Mouse (Mus musculus) MEL (cell line): Measurements from ENCODE around the gene Fam53b. TPM values are rescaled to one million over a fixed set of nuclear protein-coding genes. Genes with fewer than 3 reads are reported as not detected.

Experiments
- DNase-seq: peaks from one replicate; pipeline ENCODE4 v3.0.0; 2011; ENCODE audit warnings: low read depth, low spot score
- H3K27ac ChIP-seq: 2 replicates; pipeline ENCODE4 v1.5.1; 2012; ENCODE audit warnings: low read depth, mild to moderate bottlenecking, control low read depth, low read length, moderate library complexity; ENCODE audit not compliant: control insufficient read depth
- H3K27me3 ChIP-seq, 2 experiments: fragments of 150-350 bp in 1 of 2; sonication (generic) in 1 of 2; 2 replicates each; pipeline ENCODE4 v1.6.1; 2012; ENCODE audit warnings: low read length in 2 of 2, mild to moderate bottlenecking in 2 of 2, improper control_type of control experiment in 1 of 2, moderate library complexity in 1 of 2; ENCODE audit not compliant: insufficient read depth in 2 of 2, control insufficient read depth in 1 of 2
- H3K36me3 ChIP-seq, 2 experiments: 2 replicates each; pipeline ENCODE4 v1.6.1; 2012 to 2014; ENCODE audit warnings: low read length in 2 of 2, improper control_type of control experiment in 1 of 2, inconsistent platforms in 1 of 2, mild to moderate bottlenecking in 1 of 2; ENCODE audit not compliant: insufficient read depth in 2 of 2, control insufficient read depth in 1 of 2
- H3K4me1 ChIP-seq, 2 experiments: fragments of 150-350 bp in 1 of 2; sonication (generic) in 1 of 2; 2 replicates each; pipeline ENCODE4 v1.6.1; 2012; ENCODE audit warnings: low read length in 2 of 2, improper control_type of control experiment in 1 of 2, mild to moderate bottlenecking in 1 of 2; ENCODE audit not compliant: insufficient read depth in 2 of 2, control insufficient read depth in 1 of 2
- H3K4me3 ChIP-seq, 2 experiments: fragments of 150-350 bp in 1 of 2; sonication (generic) in 1 of 2; 2 replicates each; pipeline ENCODE4 v1.5.1; 2012; ENCODE audit warnings: low read depth in 2 of 2, low read length in 2 of 2, mild to moderate bottlenecking in 2 of 2, moderate library complexity in 2 of 2, control low read depth in 1 of 2, improper control_type of control experiment in 1 of 2; ENCODE audit not compliant: control insufficient read depth in 1 of 2, insufficient read depth in 1 of 2
- H3K79me2 ChIP-seq: 2 replicates; pipeline ENCODE4 v1.6.1; 2012; ENCODE audit warnings: mild to moderate bottlenecking, low read length, moderate library complexity; ENCODE audit not compliant: control insufficient read depth, poor library complexity, insufficient read depth
- H3K9ac ChIP-seq: 2 replicates; pipeline ENCODE4 v1.6.1; 2012; ENCODE audit warnings: low read depth, mild to moderate bottlenecking, control low read depth, low read length, moderate library complexity; ENCODE audit not compliant: control insufficient read depth, poor library complexity, severe bottlenecking
- H3K9me3 ChIP-seq: fragments of 150-350 bp; sonication (generic); replicated peaks from 2 replicates; pipeline ENCODE4 v1.6.1; 2012; ENCODE audit warnings: mild to moderate bottlenecking, low read length, improper control_type of control experiment, moderate library complexity; ENCODE audit not compliant: insufficient read depth
- CHD1 ChIP-seq: IDR thresholded peaks from 2 replicates; pipeline ENCODE4 v1.6.1; 2012; ENCODE audit warnings: low read depth, mild to moderate bottlenecking, inconsistent platforms, low read length, improper control_type of control experiment
- CHD2 ChIP-seq: IDR thresholded peaks from 2 replicates; pipeline ENCODE4 v1.6.1; 2011; ENCODE audit warnings: low read length, improper control_type of control experiment
- CTCF ChIP-seq, 3 experiments: IDR thresholded peaks in 2 of 3; conservative IDR thresholded peaks in 1 of 3; 2 replicates each; pipeline ENCODE4 v1.5.1; 2011 to 2012; ENCODE audit warnings: low read length in 3 of 3, low read depth in 2 of 3, mild to moderate bottlenecking in 2 of 3, improper control_type of control experiment in 1 of 3, inconsistent platforms in 1 of 3, mixed read lengths in 1 of 3, moderate library complexity in 1 of 3; ENCODE audit not compliant: control insufficient read depth in 1 of 3, insufficient read depth in 1 of 3, poor library complexity in 1 of 3, severe bottlenecking in 1 of 3
- ELF1 ChIP-seq: IDR thresholded peaks from 2 replicates; pipeline ENCODE4 v1.6.1; 2014; ENCODE audit warnings: low read depth, mild to moderate bottlenecking, inconsistent platforms, low read length, improper control_type of control experiment, moderate library complexity
- ETS1 ChIP-seq: IDR thresholded peaks from 2 replicates; pipeline ENCODE4 v1.6.1; 2012; ENCODE audit warnings: low read depth, mild to moderate bottlenecking, inconsistent platforms, low read length, improper control_type of control experiment, moderate library complexity
- GATA1 ChIP-seq: IDR thresholded peaks from 2 replicates; pipeline ENCODE4 v1.6.1; 2011; ENCODE audit warnings: low read depth, low read length, improper control_type of control experiment
- HCFC1 ChIP-seq: IDR thresholded peaks from 2 replicates; pipeline ENCODE4 v1.6.1; 2012; ENCODE audit warnings: low read depth, mild to moderate bottlenecking, inconsistent platforms, low read length, improper control_type of control experiment, moderate library complexity
- MAFK ChIP-seq: IDR thresholded peaks from 2 replicates; pipeline ENCODE4 v1.6.1; 2011; ENCODE audit warnings: low read depth, mild to moderate bottlenecking, low read length, improper control_type of control experiment, borderline replicate concordance
- MAX ChIP-seq: IDR thresholded peaks from 2 replicates; pipeline ENCODE4 v1.6.1; 2011; ENCODE audit warnings: low read length, improper control_type of control experiment
- MAZ ChIP-seq: IDR thresholded peaks from 2 replicates; pipeline ENCODE4 v1.6.1; 2012; ENCODE audit warnings: low read depth, mild to moderate bottlenecking, inconsistent platforms, low read length, improper control_type of control experiment
- MEF2A ChIP-seq: IDR thresholded peaks from 2 replicates; pipeline ENCODE4 v1.6.1; 2014; ENCODE audit warnings: low read depth, mild to moderate bottlenecking, inconsistent platforms, low read length, improper control_type of control experiment; ENCODE audit not compliant: poor library complexity, insufficient replicate concordance, severe bottlenecking; ENCODE audit errors: extremely low read depth
- MXI1 ChIP-seq: IDR thresholded peaks from 2 replicates; pipeline ENCODE4 v1.6.1; 2011; ENCODE audit warnings: mild to moderate bottlenecking, low read depth, low read length, improper control_type of control experiment
- MYC ChIP-seq: IDR thresholded peaks from 2 replicates; pipeline ENCODE4 v1.6.1; 2011; ENCODE audit warnings: low read depth, mild to moderate bottlenecking, low read length, improper control_type of control experiment, moderate library complexity
- POLR2A ChIP-seq, 2 experiments: IDR thresholded peaks; 2 replicates each; pipeline ENCODE4 v1.6.1; 2011 to 2012; ENCODE audit warnings: low read length in 2 of 2, mild to moderate bottlenecking in 2 of 2, control low read depth in 1 of 2, improper control_type of control experiment in 1 of 2, low read depth in 1 of 2, moderate library complexity in 1 of 2; ENCODE audit not compliant: control insufficient read depth in 1 of 2, insufficient read depth in 1 of 2, poor library complexity in 1 of 2
- POLR2AphosphoS2 ChIP-seq: IDR thresholded peaks from 2 replicates; pipeline ENCODE4 v1.6.1; 2011; ENCODE audit warnings: low read length, improper control_type of control experiment
- RAD21 ChIP-seq: IDR thresholded peaks from 2 replicates; pipeline ENCODE4 v1.6.1; 2011; ENCODE audit warnings: mild to moderate bottlenecking, low read depth, low read length, improper control_type of control experiment
- RCOR1 ChIP-seq: IDR thresholded peaks from 2 replicates; pipeline ENCODE4 v1.6.1; 2012; ENCODE audit warnings: low read depth, mild to moderate bottlenecking, inconsistent platforms, low read length, improper control_type of control experiment
- SIN3A ChIP-seq: IDR thresholded peaks from 2 replicates; pipeline ENCODE4 v1.6.1; 2012; ENCODE audit warnings: low read length, improper control_type of control experiment, inconsistent platforms
- SMC3 ChIP-seq: IDR thresholded peaks from 2 replicates; pipeline ENCODE4 v1.6.1; 2011; ENCODE audit warnings: low read depth, low read length, improper control_type of control experiment
- TAL1 ChIP-seq: IDR thresholded peaks from 2 replicates; pipeline ENCODE4 v1.6.1; 2012; ENCODE audit warnings: mild to moderate bottlenecking, inconsistent platforms, low read length, moderate library complexity, mixed read lengths
- TBP ChIP-seq: IDR thresholded peaks from 2 replicates; pipeline ENCODE4 v1.8.0; 2011; ENCODE audit warnings: low read depth, low read length, improper control_type of control experiment
- TCF12 ChIP-seq: IDR thresholded peaks from 2 replicates; pipeline ENCODE4 v1.6.1; 2014; ENCODE audit warnings: low read depth, mild to moderate bottlenecking, inconsistent platforms, low read length, improper control_type of control experiment, moderate library complexity
- UBTF ChIP-seq: IDR thresholded peaks from 2 replicates; pipeline ENCODE4 v1.6.1; 2012; ENCODE audit warnings: low read depth, mild to moderate bottlenecking, inconsistent platforms, low read length, improper control_type of control experiment, moderate library complexity, borderline replicate concordance; ENCODE audit not compliant: insufficient read depth
- USF2 ChIP-seq, 2 experiments: IDR thresholded peaks; 2 replicates each; pipeline ENCODE4 v1.6.1; 2011 to 2012; ENCODE audit warnings: improper control_type of control experiment in 2 of 2, low read length in 2 of 2, borderline replicate concordance in 1 of 2, inconsistent platforms in 1 of 2, low read depth in 1 of 2, mild to moderate bottlenecking in 1 of 2; ENCODE audit not compliant: insufficient read depth in 1 of 2
- ZC3H11A ChIP-seq: IDR thresholded peaks from 2 replicates; pipeline ENCODE4 v1.6.1; 2012; ENCODE audit warnings: low read depth, mild to moderate bottlenecking, inconsistent platforms, low read length, improper control_type of control experiment
- ZKSCAN1 ChIP-seq: IDR thresholded peaks from 2 replicates; pipeline ENCODE4 v1.6.1; 2012; ENCODE audit warnings: low read depth, mild to moderate bottlenecking, inconsistent platforms, low read length, improper control_type of control experiment, moderate library complexity
- ZMIZ1 ChIP-seq: IDR thresholded peaks from 2 replicates; pipeline ENCODE4 v1.6.1; 2012; ENCODE audit warnings: low read depth, mild to moderate bottlenecking, inconsistent platforms, low read length, improper control_type of control experiment, moderate library complexity
- ZNF384 ChIP-seq: IDR thresholded peaks from 2 replicates; pipeline ENCODE4 v1.6.1; 2012; ENCODE audit warnings: low read depth, mild to moderate bottlenecking, inconsistent platforms, low read length, improper control_type of control experiment
- polyA plus RNA-seq, 2 experiments: library from polyadenylated mRNA; stranded (reverse) in 1 of 2; unstranded in 1 of 2; fragments of >175 nt in 1 of 2; fragments of >200 nt in 1 of 2; gene quantifications; 2 replicates each; pipeline versions ENCODE4 v1.2.1 to v1.2.4; 2012; ENCODE audit warnings: low replicate concordance in 2 of 2, low read depth in 1 of 2; ENCODE audit not compliant: insufficient read length in 2 of 2, insufficient read depth in 1 of 2, missing spikeins in 1 of 2
- total RNA-seq: library from RNA; depleted of rRNA; stranded (reverse); fragments of 300-350 nt; gene quantifications from 2 replicates; pipeline ENCODE4 v1.2.3, GENCODE M21; 2012

Fam53b gene
- total and polyA plus RNA-seq, 3 experiments, result 7.9 to 15.4 TPM; not detected in 1

DNA sequence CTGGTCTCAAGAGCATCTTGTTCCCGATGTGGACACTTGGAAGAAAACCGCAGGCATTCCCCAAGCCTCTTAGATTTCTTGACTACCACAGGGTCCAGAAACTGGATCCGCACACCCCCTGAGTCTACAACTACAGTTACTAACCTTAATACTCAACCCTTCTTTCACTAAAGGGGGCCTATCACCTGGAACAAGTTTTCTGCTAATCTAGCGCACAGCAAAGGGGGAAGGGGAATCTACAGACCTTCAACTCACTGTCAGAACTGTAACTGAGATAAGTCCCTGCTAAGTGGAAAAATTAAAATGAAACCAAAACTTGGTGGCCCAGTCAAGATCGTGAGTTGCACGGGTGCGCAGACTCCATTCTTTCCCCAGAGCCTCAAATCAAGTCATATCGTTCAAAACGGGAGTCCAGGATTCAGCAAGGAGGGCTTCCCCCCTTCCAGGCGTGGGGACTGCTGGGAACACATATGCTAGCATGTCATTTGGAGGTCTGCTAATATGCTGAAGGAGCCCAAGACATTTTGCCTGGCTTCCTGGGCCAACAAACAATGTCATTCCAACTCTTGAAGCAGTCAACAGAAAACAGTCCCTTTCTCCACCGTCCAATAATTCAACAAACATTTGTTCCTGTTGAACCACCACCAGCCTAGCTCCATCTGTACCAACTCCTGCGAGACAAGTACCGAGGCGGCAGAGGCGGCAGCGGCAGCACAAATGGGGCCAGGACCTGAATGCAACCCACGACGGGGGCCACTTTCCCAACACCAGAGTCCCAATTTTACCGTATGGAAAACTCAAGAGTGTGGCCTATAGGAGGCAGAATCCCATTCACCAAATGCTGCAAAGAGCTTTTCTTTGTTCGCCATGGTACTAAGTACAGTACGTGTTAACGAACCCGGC lies 1.7 kb downstream of the Fam53b start (continued):
- TF ChIP-seq ETS1, result peak; percentile 87
- TF ChIP-seq HCFC1, result 0 out of 2 replicates have a peak, but pooled peaks have one; percentile 8
- no peak for TF ChIP-seq RAD21
- TF ChIP-seq SMC3, result no peak
- no peak for TF ChIP-seq ZMIZ1
- no peak; a peak in 1 of 6 replicates for TF ChIP-seq CTCF (IDR thresholded peaks at IDR 0.05 in 2 of 3, conservative IDR thresholded peaks at IDR 0.05 in 1 of 3; ENCODE audit: control insufficient read depth in 1 of 3, insufficient read depth in 1 of 3, low read depth in 2 of 3, low read length in 3 of 3, poor library complexity in 1 of 3, severe bottlenecking in 1 of 3)
- peak; percentile 28 to 33; a peak in 2 of 4 replicates for TF ChIP-seq POLR2A (IDR thresholded peaks at IDR 0.05; ENCODE audit: control insufficient read depth in 1 of 2, insufficient read depth in 1 of 2, low read depth in 1 of 2, low read length in 2 of 2, poor library complexity in 1 of 2)
- no peak for TF ChIP-seq CHD2
- TF ChIP-seq RCOR1, result no peak
- no peak for TF ChIP-seq USF2 (IDR thresholded peaks at IDR 0.05; ENCODE audit: borderline replicate concordance in 1 of 2, insufficient read depth in 1 of 2, low read depth in 1 of 2, low read length in 2 of 2)
- TF ChIP-seq TAL1, result no peak
- peak; percentile 88 for TF ChIP-seq SIN3A
- TF ChIP-seq CHD1, result no peak; the same call in 1 of the 2 replicates
- TF ChIP-seq ZC3H11A, result no peak
- no peak for TF ChIP-seq MAFK
- TF ChIP-seq MAZ, result no peak
- 0 out of 2 replicates have a peak, but pooled peaks have one; percentile 16 for TF ChIP-seq MYC
- no peak for TF ChIP-seq ZNF384
- peak; percentile 60 for TF ChIP-seq GATA1
- TF ChIP-seq MAX, result no peak
- TF ChIP-seq POLR2AphosphoS2, result no peak
- no peak for TF ChIP-seq ZKSCAN1
- no peak for TF ChIP-seq MEF2A
- TF ChIP-seq, all 39 proteins: peak for 9

DNA sequence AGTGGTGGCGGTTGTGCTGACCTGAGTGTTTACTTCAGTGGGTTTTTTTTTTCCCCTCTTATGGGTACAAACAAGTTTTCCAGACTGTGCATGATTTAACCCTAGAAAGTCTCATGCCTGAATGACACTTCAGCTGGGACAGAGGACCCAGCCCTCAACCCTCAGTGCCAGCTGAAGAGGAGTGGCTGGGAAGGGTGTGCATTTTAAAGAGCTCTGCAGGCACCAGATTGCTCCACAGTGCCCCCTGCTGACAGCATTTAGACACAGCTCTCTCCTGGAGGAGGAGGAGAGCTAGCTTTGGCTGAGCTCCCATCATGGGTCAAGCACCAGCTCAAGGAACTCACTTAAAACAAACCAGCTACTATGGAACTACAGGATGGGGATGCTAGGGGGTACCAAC lies 2.8 kb downstream of the Fam53b start:
- Histone ChIP-seq H3K79me2 (peaks cover 44% of the 10 kb centered on the region), H3K9me3 (no peaks in the 10 kb centered on the region), H3K4me3 (peak overlapping the region; percentile 26 to 32; a peak in 2 of 4 replicates), H3K4me1 (peaks cover 2 to 7% of the 10 kb centered on the region in 2 experiments), H3K36me3 (peaks cover 0 to 6% of the 10 kb centered on the region in 2 experiments; a peak in 2 of 4 replicates), H3K9ac (peak overlapping the region; percentile 21), H3K27ac (no peak overlapping the region), H3K27me3 (no peaks in the 10 kb centered on the region)
- TF ChIP-seq TBP (peak; percentile 97), MXI1 (peak; percentile 55; the same call in 1 of the 2 replicates), CTCF (IDR thresholded peaks at IDR 0.05 in 2 of 3, conservative IDR thresholded peaks at IDR 0.05 in 1 of 3; ENCODE audit: control insufficient read depth in 1 of 3, insufficient read depth in 1 of 3, low read depth in 2 of 3, low read length in 3 of 3, poor library complexity in 1 of 3, severe bottlenecking in 1 of 3) (peak; percentile 84 to 91 (median 88)), SMC3 (peak; percentile 94), ETS1 (peak; percentile 56; the same call in 1 of the 2 replicates), POLR2A (IDR thresholded peaks at IDR 0.05; ENCODE audit: control insufficient read depth in 1 of 2, insufficient read depth in 1 of 2, low read depth in 1 of 2, low read length in 2 of 2, poor library complexity in 1 of 2) (no peak), POLR2AphosphoS2 (no peak), ELF1 (no peak), TCF12 (0 out of 2 replicates have a peak, but pooled peaks have one; percentile 34), ZC3H11A (peak; percentile 82), UBTF (0 out of 2 replicates have a peak, but pooled peaks have one; percentile 70), HCFC1 (no peak), ZNF384 (no peak), SIN3A (peak; percentile 63), RAD21 (peak; percentile 79), ZMIZ1 (no peak)
- DNase-seq, result peak; percentile 89
